Mouse (Mus musculus): Measurements from ENCODE around the gene Gm10521. TPM values are rescaled to one million over a fixed set of nuclear protein-coding genes. Genes with fewer than 3 reads are reported as not detected.
"Not testable (repeated sequence)": the region's sequence is repeated elsewhere in the genome, so short reads cannot be mapped to it uniquely, and the experiment has no call there.

The Gm10521 gene
- polyA plus RNA-seq (2012; rRNA removed), result not detected in 2 replicates

DNA sequence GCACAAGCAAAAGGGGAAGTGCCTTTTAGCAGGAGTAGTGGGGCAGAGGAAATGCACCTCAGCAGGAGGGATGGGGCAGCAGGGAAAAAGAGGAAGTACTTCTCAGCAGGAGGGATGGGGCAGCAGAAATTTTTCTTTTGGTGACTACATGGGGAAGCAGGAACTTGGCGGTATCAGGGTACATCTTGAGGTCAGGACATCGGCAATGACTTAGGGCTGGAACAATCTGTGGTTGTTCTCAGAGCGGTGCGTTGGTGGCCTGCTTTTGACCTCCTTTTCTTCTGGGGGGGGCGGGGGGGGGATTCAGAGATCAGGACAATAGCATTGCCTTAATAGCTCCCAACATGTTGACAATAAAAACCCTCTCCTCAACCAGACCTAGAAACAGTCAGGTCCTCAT, at the start of gene Gm10521:
Gene Gm10521, plus strand, starts transcription at position 301 of the 400 bp plus-strand sequence.
- DNase-seq (ENCODE audit: low read depth), result not testable (repeated sequence)

DNA sequence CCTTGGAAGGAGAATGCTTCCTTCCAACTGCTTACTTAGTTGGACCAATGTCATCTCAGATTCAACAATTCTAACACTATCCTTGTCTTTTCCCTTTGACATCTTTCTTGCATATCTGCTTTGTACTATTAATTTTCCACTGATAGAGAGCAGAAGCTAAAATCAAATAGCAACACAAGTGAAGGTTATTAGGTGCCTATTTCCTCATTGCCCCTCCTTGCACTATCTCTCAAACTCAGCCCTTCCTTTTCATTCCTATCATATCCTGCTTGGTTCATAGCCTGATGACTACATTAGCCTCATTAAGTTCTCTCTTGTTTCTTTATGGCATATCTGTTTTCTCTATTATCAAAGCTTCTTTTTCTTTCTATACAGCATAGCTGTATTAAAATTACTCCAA, 47.3 kb upstream of the Gm10521 start:
- TF ChIP-seq POLR2A (IDR thresholded peaks at IDR 0.05; ENCODE audit: borderline replicate concordance, extremely low read depth, insufficient read depth, insufficient read length, poor library complexity, severe bottlenecking), result no peak
- TF ChIP-seq CTCF (IDR thresholded peaks at IDR 0.05; ENCODE audit: borderline replicate concordance, extremely low read depth, insufficient read depth, insufficient read length), result no peak
- no peak for DNase-seq (ENCODE audit: low read depth)

DNA sequence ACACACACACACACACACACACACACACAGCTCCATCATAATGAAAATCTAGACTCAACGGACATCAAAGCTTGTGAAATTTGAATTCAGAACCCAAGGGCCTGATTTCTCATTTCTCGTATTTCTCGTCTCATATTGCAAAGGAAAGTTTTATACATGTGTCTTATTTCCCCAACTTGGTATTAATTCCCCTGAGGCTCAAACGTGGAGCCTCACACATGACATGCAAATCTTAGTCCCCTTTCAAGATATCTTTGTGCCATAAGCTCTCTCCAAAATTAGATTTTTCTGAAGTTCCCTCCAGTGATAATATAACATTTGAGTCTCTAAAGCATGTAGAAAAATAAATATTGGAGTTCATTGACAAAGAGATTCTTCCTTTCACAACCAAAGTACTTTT, 46.7 kb upstream of the Gm10521 start:
- TF ChIP-seq CTCF (IDR thresholded peaks at IDR 0.05; ENCODE audit: borderline replicate concordance, extremely low read depth, insufficient read depth, insufficient read length), result no peak
- no peak for TF ChIP-seq POLR2A (IDR thresholded peaks at IDR 0.05; ENCODE audit: borderline replicate concordance, extremely low read depth, insufficient read depth, insufficient read length, poor library complexity, severe bottlenecking)

DNA sequence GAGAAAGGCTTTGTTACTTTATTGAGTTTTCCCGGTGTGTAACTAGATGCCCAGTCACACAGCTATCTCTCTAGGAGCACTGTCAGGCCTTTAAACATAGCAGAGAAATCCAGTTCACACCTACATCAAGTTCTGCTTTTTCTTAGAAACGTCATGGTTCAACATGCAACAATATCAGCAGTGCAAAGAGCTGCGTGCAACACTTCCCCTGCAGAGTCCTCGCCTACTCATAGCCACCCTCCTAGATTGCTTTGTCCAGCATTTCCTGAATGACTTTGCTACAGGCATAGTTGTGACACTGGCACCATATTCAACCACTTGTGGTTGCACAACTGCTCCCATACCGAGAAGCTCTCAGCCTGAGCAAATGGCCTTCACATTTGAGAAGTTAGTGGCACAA, 46.0 kb upstream of the Gm10521 start:
- DNase-seq (ENCODE audit: low read depth), result no peak
- TF ChIP-seq CTCF (IDR thresholded peaks at IDR 0.05; ENCODE audit: borderline replicate concordance, extremely low read depth, insufficient read depth, insufficient read length) (no peak), POLR2A (IDR thresholded peaks at IDR 0.05; ENCODE audit: borderline replicate concordance, extremely low read depth, insufficient read depth, insufficient read length, poor library complexity, severe bottlenecking) (no peak)

More for the DNA sequence above, 46.7 kb upstream of the Gm10521 start:
- no peak for DNase-seq (ENCODE audit: low read depth)

DNA sequence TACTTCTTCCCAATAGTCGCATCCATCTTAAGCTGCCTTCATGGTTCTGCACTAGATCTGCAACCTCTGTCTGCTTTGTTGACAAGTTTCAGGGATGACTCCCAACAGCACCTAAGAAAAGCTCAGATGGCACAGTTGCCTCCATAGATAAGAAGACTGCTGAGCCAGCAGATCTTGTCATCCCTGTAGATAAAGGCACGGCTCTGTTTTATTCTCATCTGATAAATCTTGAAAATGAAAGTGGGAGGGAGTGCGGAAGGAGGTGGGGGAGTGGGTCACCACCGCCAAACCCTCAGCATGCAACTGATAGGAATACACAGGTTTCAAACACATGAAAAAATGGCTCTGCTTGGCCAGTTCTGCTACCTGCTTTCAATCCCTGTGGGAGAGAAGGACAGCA, 30.0 kb upstream of the Gm10521 start:
- DNase-seq (ENCODE audit: low read depth), result no peak
- TF ChIP-seq CTCF (IDR thresholded peaks at IDR 0.05; ENCODE audit: borderline replicate concordance, extremely low read depth, insufficient read depth, insufficient read length) (no peak), POLR2A (IDR thresholded peaks at IDR 0.05; ENCODE audit: borderline replicate concordance, extremely low read depth, insufficient read depth, insufficient read length, poor library complexity, severe bottlenecking) (no peak)

DNA sequence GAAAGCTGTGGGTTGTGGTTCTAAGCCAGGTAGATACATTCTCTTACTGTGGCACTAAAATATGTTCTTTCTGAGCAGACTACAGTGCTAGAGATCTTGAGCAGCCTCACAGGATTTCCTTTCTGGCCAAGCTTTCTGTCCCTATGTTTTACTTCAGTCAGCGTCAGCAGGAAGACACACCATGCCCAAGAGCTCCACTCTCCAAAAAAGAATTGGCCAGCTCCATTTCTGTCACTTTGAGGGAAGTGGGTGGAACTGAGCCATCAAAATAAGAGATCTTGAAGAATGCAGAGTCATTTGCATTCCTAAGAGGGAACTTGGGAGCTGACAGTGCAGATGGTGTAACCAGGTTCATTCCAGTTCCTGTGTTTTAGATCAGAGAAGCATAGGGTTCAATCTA, 8.5 kb upstream of the Gm10521 start:
- TF ChIP-seq POLR2A (IDR thresholded peaks at IDR 0.05; ENCODE audit: borderline replicate concordance, extremely low read depth, insufficient read depth, insufficient read length, poor library complexity, severe bottlenecking) (no peak), CTCF (IDR thresholded peaks at IDR 0.05; ENCODE audit: borderline replicate concordance, extremely low read depth, insufficient read depth, insufficient read length) (no peak)
- DNase-seq (ENCODE audit: low read depth), result no peak

DNA sequence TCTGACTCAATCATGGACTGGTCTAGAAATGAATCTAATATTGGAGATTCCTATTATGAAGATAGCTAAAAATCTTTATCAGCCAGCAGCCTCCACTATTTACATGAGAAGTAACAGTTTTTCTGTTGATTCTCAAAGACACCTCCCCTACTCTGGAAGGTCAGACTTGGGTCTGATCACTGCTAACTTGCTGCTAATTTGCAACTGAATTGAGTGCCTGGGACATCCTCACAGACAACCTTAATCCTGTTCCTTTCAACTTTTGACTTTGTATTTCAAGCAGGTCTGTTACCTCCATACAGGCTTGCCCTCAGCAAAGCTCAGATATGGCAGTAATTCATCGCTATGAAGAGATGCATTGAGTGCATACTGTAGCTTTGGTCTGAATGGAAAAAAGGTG, 8.5 kb downstream of the Gm10521 start:
- DNase-seq (ENCODE audit: low read depth), result no peak
- TF ChIP-seq POLR2A (IDR thresholded peaks at IDR 0.05; ENCODE audit: borderline replicate concordance, extremely low read depth, insufficient read depth, insufficient read length, poor library complexity, severe bottlenecking) (no peak), CTCF (IDR thresholded peaks at IDR 0.05; ENCODE audit: borderline replicate concordance, extremely low read depth, insufficient read depth, insufficient read length) (no peak)

DNA sequence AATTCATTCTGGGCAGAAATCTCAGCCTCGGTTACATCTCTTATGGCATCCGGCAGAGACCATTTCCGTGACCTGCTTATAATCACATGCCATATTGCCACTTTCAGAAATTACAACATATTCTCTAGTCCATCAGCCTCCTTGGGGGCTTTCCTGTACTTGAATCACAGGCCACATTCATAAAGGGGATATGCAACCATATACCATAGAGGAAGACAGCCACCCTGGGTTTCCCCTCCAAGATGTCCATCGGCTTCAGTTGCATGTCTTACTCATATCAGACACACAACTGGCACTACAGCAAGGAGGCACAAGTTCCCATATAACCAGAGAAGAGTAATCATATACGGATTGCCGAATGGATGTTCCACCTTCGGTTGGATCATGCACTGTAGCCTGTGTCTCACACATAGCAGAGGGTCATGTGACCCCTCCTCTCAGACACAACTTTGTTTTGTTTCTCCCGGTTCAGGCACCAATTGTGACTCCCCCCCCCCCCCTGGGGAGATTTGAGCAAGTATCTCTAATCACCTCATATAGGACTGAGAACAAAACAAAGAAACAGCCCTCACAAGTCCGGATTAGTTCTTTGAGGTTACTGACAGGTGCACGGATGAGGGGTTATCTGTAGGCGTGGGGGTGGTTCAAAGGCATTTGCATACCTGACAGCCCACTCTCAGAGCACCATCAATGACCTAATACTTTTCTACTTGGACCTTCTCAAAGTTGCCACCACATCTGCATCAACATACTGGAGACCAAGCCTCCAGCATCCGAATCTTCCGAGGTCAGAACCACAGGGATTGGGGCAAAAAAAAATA, 20.4 kb downstream of the Gm10521 start:
- TF ChIP-seq CTCF (IDR thresholded peaks at IDR 0.05; ENCODE audit: borderline replicate concordance, extremely low read depth, insufficient read depth, insufficient read length) (no peak), POLR2A (IDR thresholded peaks at IDR 0.05; ENCODE audit: borderline replicate concordance, extremely low read depth, insufficient read depth, insufficient read length, poor library complexity, severe bottlenecking) (no peak)
- no peak for DNase-seq (ENCODE audit: low read depth)

DNA sequence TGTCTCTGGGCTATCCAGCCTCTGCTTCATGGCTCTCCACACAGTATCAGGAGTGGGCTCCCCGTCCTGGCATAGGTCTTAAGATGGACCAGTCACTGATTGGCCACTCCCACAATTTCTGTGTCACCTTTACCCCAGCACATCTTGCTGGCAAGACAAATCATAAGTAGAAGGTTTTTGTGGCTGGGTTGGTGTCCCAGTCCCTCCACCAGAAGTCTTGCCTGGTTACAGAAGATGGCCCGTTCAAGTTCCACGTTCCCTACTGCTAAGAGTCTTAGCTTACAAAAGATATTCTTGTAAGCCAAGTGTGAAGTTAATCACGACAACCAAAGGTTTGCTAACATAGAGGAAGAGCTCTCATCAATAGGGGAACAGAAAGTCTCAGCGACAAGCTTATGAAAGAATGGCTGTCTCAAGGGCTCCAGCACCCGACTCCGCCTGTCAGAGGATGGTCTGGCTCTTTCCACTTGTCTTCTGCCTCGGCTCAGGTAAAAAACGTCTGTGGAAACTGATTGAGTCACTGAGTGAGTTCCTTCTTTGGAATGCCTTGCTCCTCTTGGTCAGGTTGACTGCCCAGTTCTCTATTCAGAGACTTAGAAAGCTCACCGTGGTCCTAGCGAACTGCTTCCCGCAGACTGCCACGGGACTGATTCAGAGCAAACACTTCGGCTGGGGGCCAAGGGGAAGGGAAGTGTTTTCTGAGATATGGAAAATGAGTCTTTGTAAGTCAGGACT, 22.0 kb downstream of the Gm10521 start, which contains the start of gene Slamf6:
Gene Slamf6, plus strand, starts transcription at position 211 of the 735 bp plus-strand sequence.
- TF ChIP-seq POLR2A (IDR thresholded peaks at IDR 0.05; ENCODE audit: borderline replicate concordance, extremely low read depth, insufficient read depth, insufficient read length, poor library complexity, severe bottlenecking), result no peak
- no peak for TF ChIP-seq CTCF (IDR thresholded peaks at IDR 0.05; ENCODE audit: borderline replicate concordance, extremely low read depth, insufficient read depth, insufficient read length)
- DNase-seq (ENCODE audit: low read depth), result no peak

DNA sequence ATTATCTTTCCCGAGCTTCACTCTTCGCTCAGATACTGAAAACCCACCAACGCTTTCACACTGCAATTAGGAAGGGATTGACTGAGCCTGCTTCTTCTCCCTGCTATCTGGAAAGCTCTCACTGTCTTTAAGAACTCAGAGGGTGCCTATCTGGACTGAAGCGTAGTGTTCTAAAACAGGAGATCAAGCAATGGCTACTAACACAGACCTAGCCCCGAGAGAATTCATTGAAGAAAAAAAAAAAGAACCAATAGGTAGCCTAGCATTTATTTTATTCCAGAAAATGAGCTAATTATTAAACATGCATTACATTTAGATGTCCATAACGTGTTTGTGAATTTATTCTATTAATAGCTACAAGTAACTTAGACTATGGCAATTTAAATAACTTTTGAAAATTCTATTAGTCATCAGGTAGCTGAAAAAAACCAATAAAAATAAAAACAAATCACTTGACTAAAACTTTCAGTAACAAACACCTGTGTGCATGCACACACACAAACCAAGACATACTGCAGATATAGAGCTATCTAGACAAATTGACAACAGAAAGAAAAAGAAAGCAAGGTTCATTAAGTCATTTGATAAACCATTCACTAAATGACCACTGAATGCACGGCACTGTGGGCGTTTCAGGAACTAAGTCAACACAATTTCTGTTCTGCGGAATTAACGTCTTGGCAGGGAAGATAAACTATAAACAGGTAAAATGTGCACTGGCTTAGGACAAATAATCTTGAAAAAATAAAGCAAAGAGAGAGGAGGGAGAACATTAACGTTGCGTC, 22.9 kb downstream of the Gm10521 start:
- TF ChIP-seq POLR2A (IDR thresholded peaks at IDR 0.05; ENCODE audit: borderline replicate concordance, extremely low read depth, insufficient read depth, insufficient read length, poor library complexity, severe bottlenecking) (no peak), CTCF (IDR thresholded peaks at IDR 0.05; ENCODE audit: borderline replicate concordance, extremely low read depth, insufficient read depth, insufficient read length) (no peak)
- no peak for DNase-seq (ENCODE audit: low read depth)

DNA sequence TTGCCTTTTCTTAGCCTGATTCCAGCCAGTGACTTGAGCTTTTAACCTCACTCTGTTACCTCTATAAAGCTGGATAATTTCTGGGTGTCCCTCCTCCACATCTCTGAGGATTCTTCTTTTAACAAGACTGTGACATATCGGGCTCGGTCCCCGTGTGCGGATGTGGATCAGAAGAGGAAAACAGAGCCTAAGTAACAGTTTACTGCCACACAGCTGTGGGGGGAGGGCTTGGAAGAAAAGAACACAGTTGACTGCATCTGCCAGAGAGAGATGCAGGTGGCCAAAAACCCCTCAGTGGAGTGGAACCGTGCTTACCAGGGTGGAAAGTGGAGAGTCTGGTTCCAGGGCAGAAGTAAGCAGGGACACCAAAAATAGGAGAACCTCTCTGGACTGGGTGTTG, 23.7 kb downstream of the Gm10521 start:
- TF ChIP-seq POLR2A (IDR thresholded peaks at IDR 0.05; ENCODE audit: borderline replicate concordance, extremely low read depth, insufficient read depth, insufficient read length, poor library complexity, severe bottlenecking) (no peak), CTCF (IDR thresholded peaks at IDR 0.05; ENCODE audit: borderline replicate concordance, extremely low read depth, insufficient read depth, insufficient read length) (no peak)
- no peak for DNase-seq (ENCODE audit: low read depth)
